Mouse (Mus musculus) limb, embryonic 14.5 days (tissue): Measurements from ENCODE around the gene Gnptab. TPM values are rescaled to one million over a fixed set of nuclear protein-coding genes. Genes with fewer than 3 reads are reported as not detected.

ENCODE experiments used
- ATAC-seq: fragments of 200-750 bp; cut with Nextera tagmentation; 2 replicates; pipeline ENCODE4 v1.8.0; 2017; ENCODE audit warnings: low read depth, moderate number of reproducible peaks, moderate TSS enrichment; ENCODE audit not compliant: low FRiP score
- DNase-seq: peaks from one replicate; pipeline ENCODE4 v3.0.0-alpha.2; 2015; ENCODE audit warnings: low spot score
- H3K27ac ChIP-seq: fragments of 300-500 bp; sonication (generic); replicated peaks from 2 replicates; pipeline ENCODE4 v1.5.1; 2014; ENCODE audit warnings: low read depth, mild to moderate bottlenecking, low read length, moderate library complexity, mixed read lengths
- H3K27me3 ChIP-seq: fragments of 300-500 bp; sonication (generic); 2 replicates; pipeline ENCODE4 v1.6.1; 2014; ENCODE audit warnings: low read length, mixed read lengths; ENCODE audit not compliant: control insufficient read depth, insufficient read depth
- H3K36me3 ChIP-seq: fragments of 300-500 bp; sonication (generic); 2 replicates; pipeline ENCODE4 v1.6.1; 2014; ENCODE audit warnings: mild to moderate bottlenecking, low read length, moderate library complexity, mixed read lengths; ENCODE audit not compliant: control insufficient read depth, insufficient read depth
- H3K4me1 ChIP-seq: fragments of 300-500 bp; sonication (generic); 2 replicates; pipeline ENCODE4 v1.6.1; 2014; ENCODE audit warnings: antibody characterized with exemption, low read length, mixed read lengths; ENCODE audit not compliant: control insufficient read depth, insufficient read depth
- H3K4me2 ChIP-seq: fragments of 300-500 bp; sonication (generic); replicated peaks from 2 replicates; pipeline ENCODE4 v1.6.1; 2014; ENCODE audit warnings: low read depth, mild to moderate bottlenecking, low read length, moderate library complexity; ENCODE audit not compliant: severe bottlenecking
- H3K4me3 ChIP-seq: fragments of 300-500 bp; sonication (generic); replicated peaks from 2 replicates; pipeline ENCODE4 v1.5.1; 2014; ENCODE audit warnings: low read length
- H3K9ac ChIP-seq: fragments of 300-500 bp; sonication (generic); 2 replicates; pipeline ENCODE4 v1.6.1; 2014; ENCODE audit warnings: mild to moderate bottlenecking, low read depth, low read length, moderate library complexity; ENCODE audit not compliant: severe bottlenecking
- H3K9me3 ChIP-seq: fragments of 300-500 bp; sonication (generic); 2 replicates; pipeline ENCODE4 v1.6.1; 2016; ENCODE audit warnings: low read length; ENCODE audit not compliant: control insufficient read depth
- POLR2A ChIP-seq: fragments of 200-500 bp; IDR thresholded peaks from 2 replicates; pipeline ENCODE4 v1.8.0; 2012; ENCODE audit warnings: inconsistent platforms, mild to moderate bottlenecking, moderate library complexity, borderline replicate concordance; ENCODE audit not compliant: insufficient read depth, insufficient read length; ENCODE audit errors: extremely low read depth
- WGBS: fragments of 180-500 bp; shearing (Covaris S2); extraction: QIAGEN DNeasy Blood & Tissue Kit; methylation state at CpG from one replicate; pipeline ENCODE4 v1.1.7; 2014; 5-methylcytosine and 5-hydroxymethylcytosine counted together
- polyA plus RNA-seq, 2 experiments: library from polyadenylated mRNA; depleted of rRNA in 1 of 2; stranded (reverse) in 1 of 2; unstranded in 1 of 2; fragments of >200 nt; fragmentation: Nextera tagmentation in 1 of 2; extraction: Ambion mirVana in 1 of 2; gene quantifications; 2 replicates each; pipeline versions ENCODE4 v1.2.1 to v1.2.3; 2012 to 2014

The Gnptab gene
- polyA plus RNA-seq, 2 experiments = 8.9 to 19.7 TPM

DNA sequence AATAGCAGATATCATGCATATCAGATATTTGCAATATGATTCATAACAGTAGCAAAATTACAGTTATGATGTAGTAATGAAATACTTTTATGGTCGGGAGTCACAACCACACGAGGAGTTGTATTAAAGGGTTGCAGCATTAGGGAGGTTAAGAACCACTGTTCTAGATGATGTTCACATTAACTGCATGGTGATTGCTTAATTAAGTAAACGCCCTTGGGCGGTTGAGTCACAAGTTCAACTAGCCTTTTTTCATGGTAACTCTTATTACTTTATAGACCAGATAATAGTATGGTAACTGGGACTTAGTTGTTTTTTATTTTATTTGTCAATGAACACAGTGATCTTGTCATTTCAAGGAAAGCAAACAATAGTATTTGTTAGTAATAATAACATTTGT, 24.1 kb downstream of the Gnptab start:
- no peak for TF ChIP-seq POLR2A
- no peaks in the 10 kb centered on the region for H3K4me1 ChIP-seq
- 90% methylated on average over 4 of the region's 4 CpGs for WGBS
- no peak overlapping the region for H3K4me2 ChIP-seq
- H3K27ac ChIP-seq = no peak overlapping the region
- H3K36me3 ChIP-seq = no peaks in the 10 kb centered on the region; the same call in 1 of the 2 replicates
- no peak overlapping the region for H3K9ac ChIP-seq
- H3K9me3 ChIP-seq = no peaks in the 10 kb centered on the region
- DNase-seq (no peak), ATAC-seq (no peak)
- no peak overlapping the region for H3K4me3 ChIP-seq
- no peaks in the 10 kb centered on the region for H3K27me3 ChIP-seq

GRCm38 (mm10) chr10:88404220-88404619, 25.3 kb downstream of the Gnptab start:
- TF ChIP-seq POLR2A = no peak
- no peak overlapping the region for H3K4me2 ChIP-seq
- no peak for ATAC-seq
- H3K36me3 ChIP-seq = no peaks in the 10 kb centered on the region; the same call in 1 of the 2 replicates
- H3K4me3 ChIP-seq = no peak overlapping the region
- H3K4me1 ChIP-seq = no peaks in the 10 kb centered on the region
- no peak for DNase-seq
- 72% methylated on average over 6 of the region's 6 CpGs for WGBS
- no peak overlapping the region for H3K27ac ChIP-seq
- H3K9me3 ChIP-seq = no peaks in the 10 kb centered on the region
- no peaks in the 10 kb centered on the region for H3K27me3 ChIP-seq
- no peak overlapping the region for H3K9ac ChIP-seq

DNA sequence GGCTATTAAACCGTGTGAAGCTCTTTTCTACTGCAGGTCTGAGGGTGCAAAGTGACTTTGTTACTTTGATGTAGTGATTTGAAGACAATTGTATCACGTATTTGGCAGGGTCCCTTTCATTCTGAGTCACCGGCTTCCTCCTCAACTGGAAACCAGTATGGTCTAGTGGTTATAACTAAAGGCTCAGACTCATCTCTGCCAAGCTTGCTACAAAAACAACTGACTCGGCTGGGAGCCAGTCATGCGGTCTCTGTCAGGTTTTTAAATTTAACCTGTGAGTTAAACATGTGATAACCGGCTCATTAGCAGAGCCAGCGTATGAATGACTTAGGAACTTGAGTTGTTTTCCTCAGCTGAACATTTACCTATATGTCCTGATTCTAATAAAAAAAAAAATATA, 26.9 kb downstream of the Gnptab start:
- Histone ChIP-seq H3K27ac (no peak overlapping the region), H3K27me3 (no peaks in the 10 kb centered on the region), H3K4me2 (no peak overlapping the region), H3K9me3 (no peaks in the 10 kb centered on the region), H3K9ac (no peak overlapping the region), H3K36me3 (no peaks in the 10 kb centered on the region; the same call in 1 of the 2 replicates), H3K4me3 (no peak overlapping the region), H3K4me1 (no peaks in the 10 kb centered on the region)
- WGBS = 74% methylated on average over 7 of the region's 7 CpGs
- DNase-seq (no peak), ATAC-seq (no peak)
- TF ChIP-seq POLR2A = no peak

- TF ChIP-seq POLR2A = no peak
- H3K4me3 ChIP-seq = no peak overlapping the region
- no peaks in the 10 kb centered on the region for H3K4me1 ChIP-seq
- no peaks in the 10 kb centered on the region for H3K36me3 ChIP-seq
- H3K27me3 ChIP-seq = no peaks in the 10 kb centered on the region
- H3K27ac ChIP-seq = no peak overlapping the region
- H3K9me3 ChIP-seq = no peaks in the 10 kb centered on the region
- no peak for ATAC-seq
- no peak overlapping the region for H3K9ac ChIP-seq
- H3K4me2 ChIP-seq = no peak overlapping the region
- DNase-seq = no peak
- WGBS = 90% methylated on average over 12 of the region's 12 CpGs
Measured at GRCm38 (mm10) chr10:88407875-88408631, 29.1 kb downstream of the Gnptab start.

DNA sequence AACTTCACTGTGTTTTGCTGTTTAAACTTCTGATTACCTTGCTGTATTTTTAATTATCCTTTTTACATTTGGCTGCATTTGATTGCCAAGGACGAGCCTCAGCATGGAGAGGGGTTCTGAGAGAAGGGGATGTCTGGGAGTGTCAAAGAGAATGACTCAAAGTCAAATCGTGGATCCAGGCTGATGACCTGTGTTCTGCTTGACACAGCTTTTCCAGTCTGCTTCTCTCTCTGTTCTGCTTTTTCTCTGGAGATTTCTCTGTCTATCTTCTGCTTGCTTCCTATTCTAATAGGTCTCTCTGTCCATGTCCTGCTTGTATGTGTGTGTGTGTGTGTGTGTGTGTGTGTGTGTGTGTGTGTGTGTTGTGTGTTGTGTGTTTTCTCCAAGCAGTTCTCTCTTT, 30.8 kb downstream of the Gnptab start:
- Histone ChIP-seq H3K27me3 (no peaks in the 10 kb centered on the region), H3K4me1 (no peaks in the 10 kb centered on the region), H3K9ac (no peak overlapping the region), H3K4me2 (no peak overlapping the region), H3K4me3 (no peak overlapping the region), H3K9me3 (no peaks in the 10 kb centered on the region), H3K36me3 (no peaks in the 10 kb centered on the region), H3K27ac (no peak overlapping the region)
- 57% methylated on average over 2 of the region's 2 CpGs for WGBS
- DNase-seq = no peak
- no peak for TF ChIP-seq POLR2A
- no peak for ATAC-seq
